Mouse (Mus musculus): ENCODE results near the gene Ess2.

DNA sequence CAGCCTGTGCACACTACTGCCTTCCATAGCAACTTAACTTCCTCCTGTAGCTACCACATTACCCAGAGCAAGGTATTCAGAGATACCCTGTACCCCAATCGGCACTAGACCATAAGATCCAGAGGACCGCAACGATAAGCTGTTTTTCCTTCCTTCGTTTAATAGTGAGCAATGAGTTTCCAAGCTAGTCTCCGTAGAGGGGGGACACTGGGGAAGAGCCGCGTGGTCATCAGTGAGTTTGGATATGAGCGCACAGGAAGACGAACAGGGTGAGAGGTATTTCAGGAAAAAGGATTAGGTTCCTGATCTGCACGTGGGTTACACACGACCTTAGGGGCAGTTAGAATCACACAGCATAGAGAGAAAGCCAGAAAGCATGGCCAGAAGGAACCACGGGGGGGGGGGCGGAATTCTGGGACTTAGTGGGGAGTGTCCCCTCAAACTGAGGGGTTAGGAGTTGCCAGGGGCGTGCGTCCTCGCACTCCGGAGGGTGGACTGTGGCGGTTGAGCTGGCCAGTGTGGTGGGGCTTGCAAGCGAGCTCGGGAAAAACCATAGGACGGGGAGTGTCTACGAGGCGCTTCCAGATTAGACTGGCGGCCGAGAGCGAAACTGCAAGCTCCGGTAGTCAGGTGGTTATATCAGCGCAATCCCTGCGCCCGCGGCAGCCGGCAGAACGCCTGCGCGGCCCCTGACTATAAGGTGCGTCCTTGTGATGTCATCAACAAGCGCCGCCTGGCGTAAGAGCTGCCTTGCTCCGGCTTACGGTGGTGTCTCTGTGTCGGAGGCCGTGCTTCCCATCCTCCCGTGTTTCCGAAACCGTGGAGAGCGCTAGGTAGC lies 10.4 kb upstream of the Ess2 start:
- peak; percentile 92 for TF ChIP-seq CTCF (IDR thresholded peaks at IDR 0.05; ENCODE audit: insufficient read depth, low read depth, low read length)
- TF ChIP-seq POLR2A (IDR thresholded peaks at IDR 0.05; ENCODE audit: insufficient read depth, low read depth, low read length) = peak; percentile 80; the same call in 1 of the 2 replicates

All from olfactory bulb, adult 2 months (tissue).